Mouse (Mus musculus) urinary bladder, postnatal 10 days (tissue): ENCODE data around the gene Nbea.
"Not testable (repeated sequence)": the region's sequence is repeated elsewhere in the genome, so short reads cannot be mapped to it uniquely, and the experiment has no call there.

Experiments
- DNase-seq: peaks from one replicate; pipeline ENCODE4 v3.0.0; 2022; ENCODE audit warnings: low spot score

Nbea gene

DNA sequence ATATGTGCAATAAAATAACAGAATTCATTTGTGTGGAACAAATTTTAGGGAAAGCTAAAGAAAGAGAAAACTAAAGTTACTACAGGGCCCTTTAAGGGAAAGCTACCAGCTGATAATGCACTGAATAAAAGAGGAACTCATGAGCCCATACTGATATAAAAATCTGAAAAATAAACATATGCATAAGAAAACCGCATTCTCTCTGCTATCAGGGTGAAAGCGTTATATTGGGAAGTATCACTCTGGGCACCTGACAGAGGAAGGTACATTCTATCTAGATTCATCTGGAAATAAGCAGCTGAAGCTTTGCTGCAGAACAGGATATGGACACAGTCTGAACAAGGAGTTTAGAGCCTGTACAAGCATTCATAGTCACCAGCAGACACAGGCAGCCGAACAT is 148.9 kb downstream of the Nbea start:
- no peak for DNase-seq

DNA sequence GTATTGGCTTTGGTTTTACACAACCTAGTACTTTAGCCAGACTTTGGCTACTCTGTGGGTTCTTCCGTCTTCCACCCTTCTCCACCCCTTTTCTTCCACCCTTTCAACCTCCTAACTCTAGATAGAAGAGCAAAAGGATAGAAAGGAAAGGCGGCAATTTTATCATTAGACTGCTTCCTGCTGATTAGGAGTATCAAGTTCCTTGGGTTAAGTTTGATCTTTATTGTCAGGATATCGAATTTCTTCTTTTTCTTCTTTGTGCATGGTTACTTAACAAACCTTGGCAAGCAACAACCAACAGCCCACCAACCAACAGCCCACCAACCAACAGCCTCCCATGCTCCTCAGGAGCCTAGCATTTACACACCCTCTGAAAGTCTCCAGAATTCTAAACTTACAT is 165.0 kb downstream of the Nbea start:
- DNase-seq, result no peak

DNA sequence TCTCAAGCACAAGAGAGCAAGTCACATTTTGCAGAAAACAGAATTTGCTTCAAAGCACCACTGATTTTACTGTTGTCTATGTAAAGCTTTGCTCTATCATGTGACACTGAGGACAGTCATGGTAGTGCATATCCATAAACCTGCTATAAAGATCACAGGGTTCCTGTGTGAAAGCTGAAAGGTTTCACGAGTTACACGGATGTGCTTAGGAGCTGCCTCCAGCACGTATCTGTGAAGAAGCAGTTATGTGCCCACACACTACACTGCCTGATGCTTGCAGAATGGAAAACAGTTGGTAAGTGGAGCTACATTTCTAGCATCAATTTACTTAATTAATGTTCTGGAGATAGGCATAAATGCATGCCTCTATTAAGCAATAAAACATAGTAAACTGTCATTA is 172.4 kb downstream of the Nbea start:
- DNase-seq, result no peak

DNA sequence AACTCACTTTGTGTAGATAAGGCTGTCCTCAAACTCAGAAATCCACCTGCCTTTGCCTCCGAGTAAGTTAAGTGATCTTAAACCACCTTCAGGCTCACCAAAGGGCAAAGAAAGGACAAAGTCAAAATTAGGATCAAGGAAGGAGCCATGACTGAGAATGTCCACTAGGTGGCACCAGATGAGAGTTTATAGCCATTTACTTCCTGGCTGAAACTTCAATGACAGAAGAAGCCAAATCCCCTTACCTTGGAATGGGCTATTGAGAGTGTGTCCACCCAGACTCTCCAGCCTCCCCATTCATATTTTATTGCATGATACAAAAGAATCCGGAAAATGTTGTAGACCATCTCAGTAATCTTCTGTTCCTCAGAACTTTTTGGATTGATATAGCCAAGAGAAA is 175.5 kb downstream of the Nbea start:
- DNase-seq, result no peak

DNA sequence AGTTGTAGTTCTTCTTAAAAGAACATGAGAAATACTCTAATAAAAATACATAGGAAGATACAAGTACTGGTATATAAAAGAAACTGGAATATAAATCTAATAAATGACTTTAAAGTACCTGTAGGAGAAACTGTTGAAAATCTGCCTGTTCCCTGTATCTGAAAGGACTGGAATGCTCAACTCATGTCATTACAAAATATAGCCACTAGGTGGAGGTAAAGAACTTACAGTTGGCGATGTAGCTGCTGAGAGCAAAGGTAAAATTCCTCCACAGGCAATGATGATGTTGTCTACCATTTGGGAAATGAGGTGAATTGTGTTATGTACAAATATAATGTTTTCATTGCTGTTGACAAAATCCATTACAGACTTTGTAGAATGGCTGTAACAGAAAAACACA is 183.2 kb downstream of the Nbea start:
- DNase-seq, result no peak

DNA sequence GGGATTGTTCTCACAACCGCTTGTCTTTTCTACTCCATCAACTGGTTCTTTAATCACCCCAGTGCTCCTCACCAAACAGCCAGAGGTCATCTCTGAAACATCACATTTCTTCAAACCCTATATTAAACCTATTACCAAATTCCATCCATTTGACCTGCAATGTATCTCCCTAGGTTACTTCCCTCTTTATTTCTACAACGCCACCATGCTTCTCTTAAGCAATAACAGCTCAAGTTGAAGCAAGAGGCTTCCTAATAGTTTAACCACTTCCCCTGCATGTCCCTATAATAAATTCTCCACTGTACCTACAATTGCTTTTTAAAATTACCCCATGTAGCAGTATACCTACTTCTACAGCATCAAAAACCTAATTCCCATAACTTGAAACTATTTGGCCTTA is 205.1 kb downstream of the Nbea start:
- no peak for DNase-seq

DNA sequence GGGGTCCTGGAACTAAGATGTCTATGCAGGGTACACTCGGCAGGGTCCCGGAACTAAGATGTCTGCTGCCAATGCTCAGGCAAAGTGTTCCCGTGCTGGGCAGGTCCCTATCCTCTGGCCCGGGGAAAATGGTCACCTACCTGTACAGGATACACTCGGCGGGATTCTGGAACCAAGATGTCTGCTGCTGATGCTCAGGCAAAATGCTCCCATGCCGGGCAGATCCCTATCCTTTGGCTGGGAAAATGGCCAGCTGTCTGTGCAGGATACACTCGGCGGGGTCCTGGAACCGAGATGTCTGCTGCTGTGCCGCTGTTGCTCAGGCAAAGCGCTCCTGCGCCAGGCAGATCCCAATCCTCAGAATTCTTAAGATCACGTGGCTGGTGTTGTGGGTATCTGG is 206.5 kb downstream of the Nbea start:
- DNase-seq, result not testable (repeated sequence)

DNA sequence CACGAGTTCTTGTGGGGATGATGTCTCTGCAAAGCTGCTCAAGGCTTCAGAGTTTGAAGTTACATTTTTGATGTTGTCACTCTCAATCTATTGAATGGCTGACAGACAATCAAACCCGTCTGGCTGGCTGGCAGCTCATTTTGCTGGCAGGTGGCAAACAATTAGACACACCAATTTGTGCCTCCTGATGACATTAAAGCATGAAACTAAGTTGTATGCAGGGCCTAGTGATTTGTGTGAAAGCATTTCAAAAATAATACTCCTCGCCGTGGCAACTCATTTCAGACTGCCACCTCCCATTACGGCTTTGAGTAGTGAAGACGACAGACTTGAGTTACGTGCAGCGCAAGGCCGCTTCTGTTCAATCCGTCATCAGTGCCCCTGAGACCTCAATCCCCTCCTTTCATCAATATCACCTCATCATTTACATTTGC is 217.8 kb downstream of the Nbea start:
- DNase-seq, result no peak

DNA sequence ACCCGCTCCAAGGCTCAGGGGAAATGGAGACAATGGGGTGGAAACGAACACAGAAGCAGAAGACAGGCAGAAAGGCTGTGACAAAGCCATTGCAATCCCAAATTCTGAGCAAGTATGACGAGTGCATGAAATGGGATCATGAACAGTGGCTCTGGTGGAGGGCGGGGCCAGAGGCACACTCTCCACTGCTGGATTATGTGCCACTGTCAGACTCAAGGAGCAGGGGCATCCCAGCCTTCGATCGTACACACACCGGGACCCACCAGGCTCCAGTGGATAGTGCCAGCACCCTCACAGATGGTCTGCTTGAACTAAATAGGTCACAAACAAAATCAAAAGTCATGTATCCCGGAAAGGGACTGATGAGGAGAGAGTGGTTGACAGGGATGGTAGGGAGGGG is 220.5 kb downstream of the Nbea start:
- no peak for DNase-seq

DNA sequence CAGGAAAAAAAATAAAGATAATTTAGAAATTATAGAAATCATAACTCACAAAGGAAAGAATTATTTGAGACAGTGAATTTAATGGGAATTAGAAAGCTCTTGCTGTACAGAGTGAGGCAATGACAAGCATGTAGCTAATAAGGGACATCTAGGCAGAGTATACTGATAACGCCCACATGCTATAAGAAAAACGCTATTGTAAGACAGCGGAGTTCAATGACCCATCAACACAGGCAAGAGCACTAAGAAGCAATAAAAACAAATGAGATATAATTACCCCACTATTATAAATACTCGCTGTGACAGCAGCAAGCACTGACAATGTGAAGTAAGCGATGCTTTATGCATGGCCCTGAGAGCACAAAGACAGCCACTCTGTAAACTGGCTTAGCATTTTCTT is 233.5 kb downstream of the Nbea start:
- DNase-seq, result no peak

DNA sequence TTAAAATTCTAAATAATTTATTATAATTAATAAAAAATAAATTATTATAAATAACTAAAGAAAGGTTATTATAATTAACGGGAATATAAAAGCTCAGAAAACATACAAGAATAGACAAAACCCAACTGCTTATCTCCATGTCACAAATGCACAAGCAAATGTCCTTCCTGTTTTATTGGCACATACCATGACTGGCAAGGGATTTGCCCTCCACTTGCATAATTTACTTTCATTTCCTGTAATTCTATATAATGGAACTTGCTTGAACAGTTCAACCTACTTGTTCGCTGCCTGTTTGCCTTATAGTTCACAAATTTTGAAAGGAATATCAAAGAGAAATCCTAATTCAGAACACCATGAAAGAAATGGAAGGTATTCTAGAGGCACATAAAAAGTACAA is 234.4 kb downstream of the Nbea start:
- DNase-seq, result no peak

DNA sequence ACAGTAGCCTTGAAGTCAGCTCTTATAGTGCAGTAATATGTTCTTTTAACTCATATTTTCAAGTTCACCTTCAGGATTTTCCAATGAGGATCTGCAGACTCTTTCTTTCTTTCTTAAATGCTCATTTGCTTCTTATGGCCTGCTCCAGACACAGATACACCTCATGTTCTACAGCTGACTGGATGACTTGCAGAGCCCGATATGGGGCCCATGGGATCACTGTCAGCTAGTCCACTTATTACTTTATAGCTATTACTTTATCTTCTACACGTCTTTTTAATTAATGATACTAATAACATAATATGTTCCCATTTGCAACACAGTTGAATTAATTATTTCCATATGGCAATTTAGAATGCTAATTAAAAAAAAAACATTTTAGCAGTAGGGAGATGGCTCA is 256.2 kb downstream of the Nbea start:
- DNase-seq, result no peak

DNA sequence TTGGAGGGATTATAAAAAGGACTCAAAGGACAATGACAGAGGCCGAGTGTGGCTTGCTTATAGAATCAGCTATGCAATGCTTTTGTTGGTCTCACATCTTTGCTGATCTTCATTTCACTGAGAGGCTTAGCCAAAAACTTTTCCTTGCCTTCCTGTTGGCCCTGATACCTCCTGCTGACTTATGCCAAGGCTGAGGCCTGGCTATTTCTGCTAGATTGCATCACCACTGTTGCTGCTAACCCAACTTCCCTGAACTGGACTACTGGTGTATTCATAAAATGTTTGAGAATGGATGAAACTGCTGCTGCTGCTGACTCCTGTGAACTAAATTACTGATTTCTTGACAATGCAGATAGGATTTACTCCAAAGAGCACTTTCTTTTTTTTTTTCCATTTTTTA is 274.2 kb downstream of the Nbea start:
- no peak for DNase-seq

DNA sequence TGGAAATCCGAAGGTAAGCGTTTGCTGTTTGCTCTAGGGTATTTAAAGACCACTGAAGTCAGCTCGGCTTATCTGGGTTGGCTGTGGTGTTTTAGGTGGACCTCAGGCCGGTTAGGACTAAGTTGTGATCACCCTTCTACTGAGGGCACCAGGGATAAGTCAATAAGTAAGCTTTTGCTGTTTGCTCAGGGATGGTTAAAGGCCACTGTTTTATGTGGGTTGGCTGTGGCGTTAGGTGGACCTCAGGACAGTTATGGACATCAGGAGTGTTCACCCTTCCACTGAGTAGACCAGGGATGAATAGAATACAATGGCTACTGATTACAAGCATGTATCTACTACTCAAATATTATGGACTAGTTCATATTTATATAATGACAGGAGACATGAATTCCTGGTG is 292.9 kb downstream of the Nbea start:
- no peak for DNase-seq

DNA sequence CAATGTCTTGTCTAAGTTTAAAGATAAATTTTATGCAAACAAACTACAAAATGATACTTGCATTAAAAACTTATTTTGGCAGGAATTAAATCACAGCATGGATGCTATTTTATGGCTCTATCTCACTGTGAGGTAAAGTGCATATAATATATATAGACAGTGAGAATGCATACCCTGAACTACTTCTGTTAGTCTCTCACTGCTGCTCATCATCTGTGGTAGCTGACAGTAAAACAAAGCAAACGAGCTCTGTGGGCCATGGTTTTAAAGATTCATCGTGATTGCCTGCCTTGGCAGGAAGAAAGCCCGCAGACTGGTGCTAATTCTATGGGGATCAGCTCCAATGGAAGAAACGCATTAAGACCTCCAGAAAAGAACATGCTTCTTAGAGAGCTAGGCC is 294.3 kb downstream of the Nbea start:
- no peak for DNase-seq

DNA sequence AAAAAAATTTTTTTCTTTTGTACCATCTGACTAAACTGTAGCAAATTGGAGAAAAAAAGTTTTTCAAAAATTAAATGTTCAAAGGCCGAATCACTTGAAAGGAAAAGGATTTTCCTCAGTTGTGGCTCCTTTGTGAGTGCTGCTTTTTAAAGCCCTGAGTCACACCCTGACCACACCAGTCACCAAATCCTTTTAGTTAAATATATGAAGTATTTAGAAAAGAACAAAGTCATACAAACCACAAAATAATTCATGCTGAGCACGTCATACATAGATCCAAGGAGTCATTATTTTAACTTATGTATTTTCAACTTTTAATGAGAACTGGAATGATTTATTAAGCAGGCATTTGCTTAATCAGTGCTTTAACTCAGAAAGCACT is 295.7 kb downstream of the Nbea start:
- DNase-seq, result no peak

DNA sequence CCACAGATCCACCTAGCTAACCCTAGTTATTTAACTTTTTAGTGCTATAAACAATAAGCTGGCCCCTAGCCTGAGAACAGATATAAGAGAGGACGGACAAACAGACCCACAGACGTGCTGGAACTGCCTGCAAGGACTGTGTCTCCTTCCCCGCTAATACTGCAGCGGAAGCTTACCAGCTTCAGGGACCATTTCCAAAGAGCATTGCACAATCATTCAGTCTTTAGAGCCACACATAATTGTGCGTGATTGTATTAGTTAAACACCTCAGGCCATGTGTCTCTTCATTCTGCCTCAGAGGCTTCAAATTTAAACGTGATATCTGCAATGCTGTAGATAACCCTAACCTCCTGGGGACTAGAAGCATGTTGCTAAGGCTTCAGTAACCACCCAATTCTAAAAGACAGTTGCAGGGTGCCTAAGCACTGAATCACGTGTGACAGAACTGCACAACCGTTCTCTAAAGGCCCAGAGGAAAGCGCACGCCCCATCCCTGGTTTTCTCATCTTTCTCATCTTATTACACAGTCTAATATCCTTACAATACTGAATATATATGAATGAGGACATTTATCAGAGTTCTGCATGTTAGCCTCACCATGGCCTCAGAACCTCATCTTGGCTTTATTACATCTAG is 296.2 kb downstream of the Nbea start:
- no peak for DNase-seq

DNA sequence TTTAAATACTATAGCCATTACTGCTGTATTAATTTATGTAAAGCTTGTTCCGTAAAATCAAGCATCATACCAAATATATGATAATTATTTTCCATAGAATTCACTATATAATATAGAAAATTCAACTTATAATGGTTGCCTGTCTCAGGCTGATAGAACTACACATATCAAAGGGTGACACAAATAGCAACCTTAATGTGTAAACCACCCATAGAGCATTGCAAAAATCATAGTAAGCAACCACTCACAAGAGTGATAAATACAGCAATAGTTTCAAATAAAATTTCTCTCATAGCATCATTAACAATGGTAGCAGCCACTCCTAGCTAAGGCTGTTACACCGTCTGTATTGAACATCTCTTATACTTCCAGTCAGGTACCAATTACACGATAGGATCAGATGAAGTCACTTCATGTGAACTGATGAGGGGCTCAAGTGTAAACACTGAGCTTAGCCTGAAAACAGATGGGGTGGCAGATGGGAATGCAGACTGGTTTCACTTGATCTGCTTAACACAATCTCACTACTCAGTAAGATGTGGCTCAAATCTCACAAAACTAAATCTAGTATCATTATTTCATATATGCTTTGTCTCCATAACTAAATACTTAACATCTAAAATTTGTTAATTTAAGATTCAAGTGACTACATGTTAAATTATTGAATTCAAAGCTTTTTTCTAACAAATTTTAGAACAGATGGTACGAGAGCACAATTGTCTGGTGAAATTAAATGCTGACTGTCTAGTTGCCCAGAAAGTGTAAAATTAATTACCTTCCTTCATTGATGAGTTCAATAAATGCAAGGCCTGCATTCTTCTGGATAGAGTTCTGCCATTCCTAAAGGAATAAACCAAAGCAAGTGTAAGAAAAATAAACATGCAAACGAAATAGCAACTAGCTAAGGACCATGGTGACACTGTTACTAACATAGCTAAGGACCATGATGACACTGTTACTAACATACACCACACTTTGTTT is 310.3 kb downstream of the Nbea start:
- no peak for DNase-seq

DNA sequence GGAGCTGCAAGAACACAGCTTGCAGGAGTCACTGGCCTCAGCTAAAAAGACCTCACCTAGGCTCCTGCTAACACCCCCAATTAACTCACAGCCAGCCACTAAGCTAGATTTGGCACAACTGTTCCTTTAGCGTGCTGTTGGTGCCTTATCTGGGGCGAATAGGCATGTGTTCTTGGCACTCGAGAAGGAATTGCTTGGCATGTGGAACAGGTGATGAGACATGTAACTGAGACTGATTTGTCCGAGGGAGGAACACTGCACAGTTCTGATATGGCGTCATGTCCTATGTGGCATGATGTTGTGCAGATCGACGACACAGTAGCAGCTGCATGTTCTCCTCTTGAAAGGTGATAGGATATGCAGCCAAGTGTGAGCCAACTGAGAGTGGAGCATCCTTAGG is 331.0 kb downstream of the Nbea start:
- no peak for DNase-seq

DNA sequence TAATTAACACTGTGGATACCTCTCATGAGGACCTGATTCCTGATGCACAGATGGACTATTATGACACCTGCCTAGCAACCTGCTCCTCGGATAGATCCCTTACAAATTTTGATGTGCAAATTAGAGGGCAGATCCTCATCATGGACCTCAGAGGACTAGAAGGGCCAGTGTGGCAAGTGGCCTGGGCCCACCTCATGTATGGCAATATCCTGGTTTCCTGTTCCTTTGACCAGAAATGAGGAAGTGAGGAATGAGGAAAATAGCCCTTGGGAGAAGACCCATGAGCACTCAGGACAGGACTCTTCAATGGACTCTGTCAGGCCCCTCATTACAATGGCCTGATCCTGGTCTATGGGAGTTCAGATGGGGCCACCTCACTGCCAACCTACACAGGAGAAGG is 336.4 kb downstream of the Nbea start:
- no peak for DNase-seq

DNA sequence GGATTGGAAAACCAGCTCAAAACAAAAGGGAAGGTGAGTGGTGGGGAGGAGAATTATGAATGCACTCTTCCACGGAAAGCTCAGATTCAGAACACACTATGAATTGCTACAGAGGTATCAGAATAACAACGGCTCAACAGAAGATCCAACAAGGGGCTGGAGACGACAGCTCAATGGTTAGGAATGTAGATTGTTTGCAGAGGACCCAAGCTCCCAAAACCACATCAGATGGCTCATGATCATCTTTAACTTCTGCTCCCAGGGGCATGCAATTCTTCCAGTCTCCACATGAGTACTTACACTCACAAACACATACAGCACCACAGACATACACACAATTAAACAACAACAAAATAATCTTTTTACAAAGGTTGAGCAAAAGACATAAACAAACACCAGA is 346.3 kb downstream of the Nbea start:
- DNase-seq, result no peak

DNA sequence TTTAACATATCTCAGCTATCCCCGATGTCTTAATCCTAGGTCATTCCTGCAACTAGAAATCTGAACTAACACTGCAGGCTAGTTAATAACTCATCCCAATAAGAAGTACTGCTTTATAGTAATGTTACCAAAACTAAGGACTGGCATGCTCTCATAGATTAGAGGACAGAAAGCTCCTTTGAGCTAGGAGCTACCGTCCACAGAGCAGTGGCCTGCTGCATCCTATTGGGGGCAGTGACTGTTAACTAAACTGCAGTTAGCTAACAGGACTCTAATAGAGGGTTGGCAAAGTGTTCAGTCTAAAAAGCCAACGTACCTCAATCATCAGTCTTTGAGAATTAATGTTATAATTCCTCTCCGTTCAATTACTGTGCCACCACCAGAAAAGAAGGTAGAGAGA is 348.3 kb downstream of the Nbea start:
- no peak for DNase-seq

DNA sequence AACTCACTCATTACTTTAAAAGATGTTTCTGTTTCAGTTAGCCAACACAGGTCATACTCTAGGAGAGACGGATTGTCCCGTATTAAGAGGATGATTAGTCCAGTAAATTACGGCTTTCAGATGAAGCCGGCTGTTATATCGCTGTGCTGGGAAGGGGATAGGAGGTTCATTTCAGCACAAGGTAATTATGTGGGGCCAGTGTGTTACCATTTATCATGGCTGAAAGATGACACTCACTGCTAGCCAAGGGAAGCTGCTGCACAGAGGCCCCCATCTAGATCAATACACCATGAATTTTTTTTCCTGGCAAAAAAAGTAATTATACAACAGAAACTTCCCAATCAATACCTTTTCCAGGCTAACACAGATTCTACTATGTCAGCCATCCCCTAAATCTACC is 353.3 kb downstream of the Nbea start:
- no peak for DNase-seq
